Mouse (Mus musculus): ENCODE measurements around the gene Lrch1. TPM values are rescaled to one million over a fixed set of nuclear protein-coding genes. Genes with fewer than 3 reads are reported as not detected.

Gene Lrch1
- polyA plus RNA-seq, 1 experiment from 2014 or later: 13.0 TPM

- in situ Hi-C loops (cut with MboI; ENCODE audit: low pct_unique_long_range_greater_than_20kb): no loop called here
- ATAC-seq (no peak), DNase-seq (ENCODE audit: low read depth, low spot score) (no peak)
- POLR2A ChIA-PET: no interaction called here
- TF ChIP-seq CTCF (IDR thresholded peaks at IDR 0.05): no peak
- CTCF ChIA-PET: no interaction called here
- no peaks in the 10 kb centered on the region for H3K27me3 ChIP-seq
These were observed 47.5 kb downstream of the Lrch1 start for GRCm38 (mm10) chr14:74899953-74900704.

- in situ Hi-C loops (cut with MboI; ENCODE audit: low pct_unique_long_range_greater_than_20kb): no loop called here
- H3K27me3 ChIP-seq: no peaks in the 10 kb centered on the region
- POLR2A ChIA-PET: interaction anchor here (0.6 kb wide), 1 partner anchor 8 kb away, joined by 4 read pairs; no protein-coding TSS in a partner anchor
- ATAC-seq (no peak), DNase-seq (ENCODE audit: low read depth, low spot score) (no peak)
- CTCF ChIA-PET: interaction anchor here (0.7 kb wide), 1 partner anchor 12 kb away, joined by 3 read pairs; no protein-coding TSS in a partner anchor
- no peak for TF ChIP-seq CTCF (IDR thresholded peaks at IDR 0.05)
These were observed 48.7 kb downstream of the Lrch1 start for GRCm38 (mm10) chr14:74898939-74899338.

GRCm38 (mm10) chr14:74893693-74894092 lies 54.0 kb downstream of the Lrch1 start:
- no peak for TF ChIP-seq CTCF (IDR thresholded peaks at IDR 0.05)
- no peak for DNase-seq (ENCODE audit: low read depth, low spot score)
- in situ Hi-C loops (cut with MboI; ENCODE audit: low pct_unique_long_range_greater_than_20kb): no loop called here
- H3K27me3 ChIP-seq: no peaks in the 10 kb centered on the region
- ChIA-PET CTCF (interaction anchor here (0.8 kb wide), 1 partner anchor 10 kb away, joined by 3 read pairs; no protein-coding TSS in a partner anchor), POLR2A (interaction anchor here (0.6 to 0.9 kb wide), 2 partner anchors 9 to 184 kb away, joined by 3 to 6 read pairs; no protein-coding TSS in a partner anchor)
- ATAC-seq: no peak

GRCm38 (mm10) chr14:74893085-74893648 lies 54.5 kb downstream of the Lrch1 start:
- ChIA-PET CTCF (no interaction called here), POLR2A (interaction anchor here (0.6 to 0.9 kb wide), 3 partner anchors 8 to 184 kb away, joined by 3 to 6 read pairs (median 3); no protein-coding TSS in a partner anchor)
- no peaks in the 10 kb centered on the region for H3K27me3 ChIP-seq
- DNase-seq (ENCODE audit: low read depth, low spot score) (no peak), ATAC-seq (no peak)
- in situ Hi-C loops (cut with MboI; ENCODE audit: low pct_unique_long_range_greater_than_20kb): no loop called here
- no peak for TF ChIP-seq CTCF (IDR thresholded peaks at IDR 0.05)

GRCm38 (mm10) chr14:74889304-74889703 lies 58.4 kb downstream of the Lrch1 start:
- CTCF ChIA-PET: interaction anchor here (1.3 kb wide), 1 partner anchor 14 kb away, joined by 5 read pairs; no protein-coding TSS in a partner anchor
- TF ChIP-seq CTCF (IDR thresholded peaks at IDR 0.05): no peak
- H3K27me3 ChIP-seq: no peaks in the 10 kb centered on the region
- ATAC-seq: no peak
- POLR2A ChIA-PET: no interaction called here
- in situ Hi-C loops (cut with MboI; ENCODE audit: low pct_unique_long_range_greater_than_20kb): no loop called here
- DNase-seq (ENCODE audit: low read depth, low spot score): no peak

GRCm38 (mm10) chr14:74888103-74888502 lies 59.6 kb downstream of the Lrch1 start:
- POLR2A ChIA-PET: no interaction called here
- H3K27me3 ChIP-seq: no peaks in the 10 kb centered on the region
- DNase-seq (ENCODE audit: low read depth, low spot score): no peak
- in situ Hi-C loops (cut with MboI; ENCODE audit: low pct_unique_long_range_greater_than_20kb): no loop called here
- ATAC-seq: no peak
- TF ChIP-seq CTCF (IDR thresholded peaks at IDR 0.05): no peak
- CTCF ChIA-PET: interaction anchor here (1.2 to 1.7 kb wide), 2 partner anchors 9 to 11 kb away, joined by 3 read pairs; no protein-coding TSS in a partner anchor

- ChIA-PET POLR2A (no interaction called here), CTCF (interaction anchor here (1.7 kb wide), 1 partner anchor 12 kb away, joined by 3 read pairs; no protein-coding TSS in a partner anchor)
- no peak for TF ChIP-seq CTCF (IDR thresholded peaks at IDR 0.05)
- ATAC-seq (no peak), DNase-seq (ENCODE audit: low read depth, low spot score) (no peak)
- in situ Hi-C loops (cut with MboI; ENCODE audit: low pct_unique_long_range_greater_than_20kb): no loop called here
- no peaks in the 10 kb centered on the region for H3K27me3 ChIP-seq
These were observed 61.2 kb downstream of the Lrch1 start for GRCm38 (mm10) chr14:74886453-74886852.

- H3K27me3 ChIP-seq: no peaks in the 10 kb centered on the region
- TF ChIP-seq CTCF (IDR thresholded peaks at IDR 0.05): no peak
- POLR2A ChIA-PET: interaction anchor here (0.8 to 1.4 kb wide), 2 partner anchors 9 to 25 kb away, joined by 5 to 6 read pairs; no protein-coding TSS in a partner anchor
- no peak for ATAC-seq
- in situ Hi-C loops (cut with MboI; ENCODE audit: low pct_unique_long_range_greater_than_20kb): loop anchor here (5.0 kb wide), 1 partner anchor 62 kb away; the partner anchor contains the start of gene Lrch1
- DNase-seq (ENCODE audit: low read depth, low spot score): no peak
- CTCF ChIA-PET: interaction anchor here (1.4 to 1.6 kb wide), 2 partner anchors 9 to 18 kb away, joined by 3 to 4 read pairs; no protein-coding TSS in a partner anchor
These were observed 62.8 kb downstream of the Lrch1 start for GRCm38 (mm10) chr14:74884920-74885319.

- peak; percentile 76 for DNase-seq (ENCODE audit: low read depth, low spot score)
- POLR2A ChIA-PET: interaction anchor here (0.6 to 1.4 kb wide), 3 partner anchors 9 to 129 kb away, joined by 3 to 6 read pairs (median 5); no protein-coding TSS in a partner anchor
- peak; percentile 90 for ATAC-seq
- in situ Hi-C loops (cut with MboI; ENCODE audit: low pct_unique_long_range_greater_than_20kb): loop anchor here (5.0 kb wide), 1 partner anchor 63 kb away; the partner anchor contains the start of gene Lrch1
- TF ChIP-seq CTCF (IDR thresholded peaks at IDR 0.05): no peak
- CTCF ChIA-PET: interaction anchor here (1.4 to 1.7 kb wide), 4 partner anchors 8 to 19 kb away, joined by 3 to 9 read pairs (median 4); no protein-coding TSS in a partner anchor
- no peaks in the 10 kb centered on the region for H3K27me3 ChIP-seq
These were observed 63.5 kb downstream of the Lrch1 start for GRCm38 (mm10) chr14:74884024-74884680.

GRCm38 (mm10) chr14:74883204-74883603 lies 64.5 kb downstream of the Lrch1 start:
- ChIA-PET POLR2A (no interaction called here), CTCF (interaction anchor here (1.6 to 1.7 kb wide), 3 partner anchors 7 to 14 kb away, joined by 4 to 9 read pairs (median 4); no protein-coding TSS in a partner anchor)
- no peak for DNase-seq (ENCODE audit: low read depth, low spot score)
- no peaks in the 10 kb centered on the region for H3K27me3 ChIP-seq
- no peak for ATAC-seq
- no peak for TF ChIP-seq CTCF (IDR thresholded peaks at IDR 0.05)
- in situ Hi-C loops (cut with MboI; ENCODE audit: low pct_unique_long_range_greater_than_20kb): loop anchor here (5.0 kb wide), 1 partner anchor 64 kb away; the partner anchor contains the start of gene Lrch1

Measured in Patski (cell line).